Mouse (Mus musculus) spleen, adult 18-20 months (tissue): ENCODE measurements around the gene Efcc1.

Experiments used
- DNase-seq, 2 experiments: peaks; one replicate each; pipeline ENCODE4 v3.0.0; 2022; ENCODE audit warnings: mixed read lengths in 2 of 2

The Efcc1 gene

DNA sequence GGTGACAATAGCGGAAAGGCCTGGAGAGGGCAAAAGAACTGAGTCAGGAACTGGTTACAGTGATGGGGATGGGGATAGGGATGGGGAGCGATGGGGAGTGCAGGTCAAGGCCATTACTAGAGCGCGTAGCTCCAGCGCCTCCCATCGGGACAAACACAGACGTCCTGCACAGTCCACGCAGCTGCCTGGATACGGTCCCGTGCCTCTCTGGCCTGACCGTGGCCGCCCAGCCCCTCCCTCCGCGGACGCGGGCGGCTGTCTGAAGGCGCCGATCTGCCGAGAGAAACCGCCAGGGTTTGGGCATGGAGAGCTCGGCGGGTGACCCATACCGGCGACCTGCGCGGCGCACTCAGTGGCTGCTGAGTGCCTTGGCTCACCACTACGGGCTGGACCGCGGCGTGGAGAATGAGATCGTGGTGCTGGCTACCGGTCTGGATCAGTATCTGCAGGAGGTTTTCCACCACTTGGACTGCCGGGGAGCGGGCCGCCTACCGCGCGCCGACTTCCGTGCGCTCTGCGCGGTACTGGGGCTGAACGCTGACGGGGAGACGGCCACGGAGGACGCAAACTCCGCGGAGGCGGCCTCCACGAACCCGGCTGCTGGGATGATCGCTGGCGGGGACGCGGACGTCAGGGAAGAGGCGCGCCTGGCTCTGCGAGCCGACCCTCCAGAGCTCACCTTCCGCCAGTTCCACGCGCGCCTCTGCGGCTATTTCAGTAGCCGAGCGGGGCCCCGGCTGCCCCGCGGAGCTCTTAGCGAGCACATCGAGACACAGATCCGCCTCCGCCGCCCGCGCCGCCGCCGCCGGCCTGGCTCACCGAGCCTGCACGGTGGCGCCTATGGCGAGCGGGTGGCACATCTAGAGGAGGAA lies at the start of gene Efcc1:
Gene Efcc1 (plus strand): TSS at position 279 of the 872 bp plus-strand sequence.
- no peak for DNase-seq

- DNase-seq: no peak
Measured at GRCm38 (mm10) chr6:87695947-87696346, 34.7 kb upstream of the Efcc1 start.

DNA sequence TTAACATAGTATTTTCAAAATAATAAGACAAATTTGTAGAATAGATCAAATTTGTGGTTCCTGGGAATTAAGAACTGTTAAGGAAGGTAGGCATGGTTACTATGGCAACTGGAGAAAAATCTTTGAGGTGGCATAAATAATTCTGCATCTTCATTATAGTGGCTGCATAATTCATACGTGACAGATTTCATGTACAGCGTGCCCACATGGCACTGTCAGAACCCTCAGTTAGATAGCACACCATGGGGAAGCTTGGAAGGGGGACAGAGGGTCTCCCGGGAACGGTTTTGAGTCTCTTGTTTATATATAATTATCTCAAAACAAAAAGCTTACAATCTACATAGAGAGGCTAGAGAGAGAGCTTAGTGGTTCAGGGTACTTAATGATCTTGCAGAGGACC lies 34.1 kb upstream of the Efcc1 start:
- no peak for DNase-seq

DNA sequence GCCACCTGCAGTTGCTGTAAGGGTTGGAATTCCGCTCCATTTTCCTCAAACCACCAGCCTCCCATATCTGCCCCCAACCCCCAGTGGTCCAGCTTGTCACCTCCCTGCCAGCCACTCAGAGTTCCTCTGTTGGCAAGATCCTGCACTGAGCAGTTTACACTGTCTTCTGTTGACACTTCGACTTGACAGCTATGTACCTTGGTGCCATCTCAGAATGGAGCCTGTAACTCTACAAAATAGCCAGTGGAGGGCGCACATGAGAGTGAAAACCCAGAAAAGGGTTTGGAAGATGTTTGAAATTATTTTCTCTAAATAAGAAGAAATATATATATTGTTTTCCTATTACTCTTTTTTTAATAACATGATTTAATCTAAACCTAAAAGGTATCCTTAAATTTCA lies 24.4 kb upstream of the Efcc1 start:
- no peak for DNase-seq

- no peak for DNase-seq
Measured at GRCm38 (mm10) chr6:87712311-87712710, 18.4 kb upstream of the Efcc1 start.

- DNase-seq: no peak
Measured at GRCm38 (mm10) chr6:87714091-87714490, 16.6 kb upstream of the Efcc1 start.

DNA sequence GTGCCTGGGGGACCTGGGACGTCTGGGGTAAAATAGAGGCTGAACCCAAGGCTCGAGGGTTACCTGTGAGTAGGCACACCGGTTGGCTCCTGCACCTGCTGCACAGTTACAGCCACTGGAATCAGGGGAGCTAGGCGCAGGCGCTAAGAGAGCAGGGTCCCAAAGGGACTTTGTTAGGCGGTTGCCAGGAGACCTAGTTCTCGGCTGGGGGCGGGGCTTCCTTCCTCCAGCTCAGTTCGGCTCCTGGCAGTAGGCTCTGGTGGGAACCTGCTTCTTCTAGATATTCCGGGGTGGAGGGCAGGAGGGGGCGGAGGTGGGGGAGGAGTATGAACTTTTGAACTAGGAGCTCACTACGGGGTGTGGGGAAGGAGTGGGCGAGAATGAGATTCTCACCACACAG lies 8.0 kb upstream of the Efcc1 start:
- DNase-seq: peak; percentile 16 to 27

GRCm38 (mm10) chr6:87725267-87725912 lies 5.3 kb upstream of the Efcc1 start:
- no peak for DNase-seq

DNA sequence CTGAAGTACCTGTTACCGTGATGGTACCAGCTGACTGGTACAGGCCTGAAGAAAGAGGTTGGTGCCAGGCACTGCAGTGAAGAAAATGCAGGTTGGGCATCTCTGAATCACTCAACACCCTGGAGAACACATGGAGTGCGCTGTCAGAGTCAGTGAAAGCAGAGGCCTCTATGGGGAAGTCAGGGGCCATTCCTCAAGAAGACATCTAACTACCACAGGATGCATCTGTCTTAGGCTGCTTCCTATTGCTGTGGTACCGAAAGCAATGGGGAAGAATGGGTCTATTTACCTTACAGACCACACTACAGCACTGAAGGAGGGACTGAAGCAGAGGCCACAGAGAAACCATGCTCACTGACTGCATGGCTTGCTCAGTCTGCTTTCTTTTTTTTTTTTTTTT lies 2.6 kb upstream of the Efcc1 start:
- DNase-seq: no peak

DNA sequence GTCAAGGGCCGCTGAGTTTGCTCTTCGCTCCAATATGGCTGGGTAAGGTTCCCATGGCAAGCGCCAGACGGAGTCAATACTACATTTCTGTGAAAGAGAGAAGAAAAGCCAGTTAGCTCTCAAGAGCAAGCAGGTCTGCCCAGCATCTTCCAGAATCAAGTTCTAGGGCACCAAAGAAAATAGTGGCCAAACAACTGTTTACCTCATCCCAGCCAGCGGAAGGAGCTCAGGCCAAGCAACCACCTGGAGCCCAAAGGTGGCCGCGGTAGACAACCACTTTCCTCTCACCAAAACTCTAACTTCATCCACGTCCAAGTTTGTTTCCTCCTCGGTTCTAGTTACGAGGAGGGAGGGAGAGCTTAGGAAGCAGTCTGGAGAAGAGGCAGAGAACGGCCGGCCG lies 528 bp upstream of the Efcc1 start:
- DNase-seq: no peak

DNA sequence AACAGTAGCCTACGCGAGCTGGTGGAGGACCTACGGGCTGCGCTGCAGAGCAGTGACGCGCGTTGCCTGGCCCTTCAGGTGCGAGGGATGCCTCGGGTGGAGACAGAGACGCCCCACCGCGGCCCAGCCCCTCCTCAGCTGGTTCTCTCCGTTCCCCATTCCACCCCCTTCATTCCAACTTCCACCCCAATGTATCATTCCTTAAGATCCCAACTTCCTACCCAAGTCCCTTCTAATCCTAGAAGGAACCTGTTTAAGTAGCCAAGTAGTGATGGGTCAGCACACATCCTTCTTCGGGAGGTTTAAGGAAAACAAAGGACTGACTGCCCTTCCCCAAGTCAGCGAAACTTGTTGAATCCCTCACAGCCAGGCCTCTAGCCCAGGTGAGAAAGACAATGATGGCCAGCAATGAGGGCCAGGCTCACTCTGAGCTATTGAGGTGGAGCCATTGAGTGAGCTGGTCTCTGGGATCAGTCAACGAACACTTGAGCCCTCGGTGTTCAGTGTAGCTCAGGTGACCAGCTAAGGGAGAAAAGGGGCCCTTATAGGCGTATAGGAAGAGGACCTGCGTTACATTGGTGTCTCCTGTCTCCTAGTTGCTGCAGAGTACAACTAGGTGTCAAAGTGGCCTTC lies 910 bp downstream of the Efcc1 start:
- DNase-seq: no peak

DNA sequence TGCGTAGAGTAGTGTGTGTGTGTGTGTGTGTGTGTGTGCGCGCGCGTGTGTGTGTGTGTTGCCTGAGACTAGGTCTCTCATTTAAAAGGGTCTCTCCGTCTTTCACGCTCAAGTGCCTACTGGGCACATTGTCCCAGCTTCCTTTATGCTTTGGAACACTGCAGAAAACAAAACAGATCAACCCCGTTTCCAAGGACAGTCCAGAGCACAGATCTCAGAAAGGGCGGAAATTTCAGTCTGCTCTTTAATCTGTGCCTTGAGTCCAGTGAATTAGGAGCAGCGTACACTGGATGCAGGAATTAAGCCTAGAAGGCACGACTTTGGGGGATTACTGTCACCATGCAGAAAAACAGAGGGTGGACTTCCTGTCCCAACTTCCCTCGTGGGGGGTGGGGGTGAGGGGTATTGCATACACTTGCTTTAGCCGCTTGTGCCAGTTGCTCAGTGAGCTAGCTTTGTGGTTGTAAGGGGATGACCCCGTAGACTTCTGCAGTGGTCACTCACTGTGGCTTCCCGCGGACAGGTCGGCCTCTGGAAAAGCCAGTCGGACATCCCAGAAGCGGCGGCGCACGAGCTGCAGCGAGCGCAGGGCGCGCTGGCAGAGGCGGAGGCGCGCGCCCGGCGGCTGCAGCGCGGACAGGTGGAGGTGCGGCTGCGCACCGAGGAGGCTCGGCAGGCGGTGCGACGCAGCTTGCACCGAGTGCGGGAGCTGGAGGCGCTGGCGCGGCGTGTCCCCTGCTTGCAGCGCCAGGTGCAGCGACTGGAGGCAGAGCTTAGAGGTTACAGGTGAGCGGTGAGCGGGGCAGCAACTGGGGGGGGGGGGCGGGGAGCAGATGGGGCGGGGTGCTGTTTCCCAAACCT lies 1.7 kb downstream of the Efcc1 start:
- DNase-seq: no peak

- DNase-seq: no peak
Measured at GRCm38 (mm10) chr6:87733131-87733930, 2.7 kb downstream of the Efcc1 start.

DNA sequence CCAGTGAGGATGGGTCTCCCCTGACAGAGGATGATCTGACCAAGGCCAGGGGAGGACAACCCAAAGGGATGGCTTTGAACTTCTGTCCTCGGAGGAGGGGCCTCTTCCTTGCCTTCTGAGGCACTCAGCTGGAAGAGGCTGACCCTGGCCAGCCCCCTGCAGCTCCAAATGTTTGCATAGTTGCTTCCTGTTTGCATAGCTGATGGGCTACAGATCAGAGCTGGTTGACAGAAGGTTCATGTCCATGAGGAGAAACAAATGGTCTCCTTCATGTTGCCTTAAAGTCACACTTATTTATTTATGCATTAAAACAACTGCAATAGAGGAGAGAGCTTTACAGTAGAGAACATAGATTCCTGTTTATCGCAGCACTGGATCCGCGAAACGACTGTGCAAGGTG lies 3.5 kb downstream of the Efcc1 start:
- no peak for DNase-seq

GRCm38 (mm10) chr6:87736923-87737322 lies 6.3 kb downstream of the Efcc1 start:
- no peak for DNase-seq

- no peak for DNase-seq
Measured at GRCm38 (mm10) chr6:87737921-87738626, 7.4 kb downstream of the Efcc1 start.

- DNase-seq: no peak
Measured at GRCm38 (mm10) chr6:87739898-87740297, 9.2 kb downstream of the Efcc1 start.

GRCm38 (mm10) chr6:87740496-87740895 lies 9.8 kb downstream of the Efcc1 start:
- no peak for DNase-seq

- no peak for DNase-seq
Measured at GRCm38 (mm10) chr6:87741978-87742377, 11.3 kb downstream of the Efcc1 start.

DNA sequence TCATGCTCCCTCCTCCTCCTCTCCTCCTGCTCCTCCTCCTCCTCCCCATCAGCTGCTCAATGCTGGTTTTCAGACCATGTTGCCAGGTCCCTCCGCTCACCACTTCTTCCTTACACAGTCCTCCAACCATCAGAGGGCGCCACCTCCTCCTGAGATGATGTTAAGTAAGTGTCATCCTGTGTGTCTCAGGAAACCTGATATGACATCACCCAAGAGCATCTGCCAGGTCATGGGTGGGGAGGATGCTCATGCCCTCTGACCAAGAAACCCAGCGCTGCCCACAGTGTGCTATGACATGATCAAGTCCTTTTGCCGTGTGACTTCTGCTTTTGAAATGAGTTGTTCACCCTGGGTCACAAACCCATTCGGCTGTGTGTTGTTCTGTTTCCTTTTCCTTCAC lies 12.1 kb downstream of the Efcc1 start:
- DNase-seq: no peak

- DNase-seq: no peak
Measured at GRCm38 (mm10) chr6:87743281-87743680, 12.6 kb downstream of the Efcc1 start.
